Mouse (Mus musculus): ENCODE results near the gene Tbck. TPM values are rescaled to one million over a fixed set of nuclear protein-coding genes. Genes with fewer than 3 reads are reported as not detected.

The Tbck gene
- polyA plus RNA-seq, 1 experiment from 2014 or later, result 14.5 TPM

DNA sequence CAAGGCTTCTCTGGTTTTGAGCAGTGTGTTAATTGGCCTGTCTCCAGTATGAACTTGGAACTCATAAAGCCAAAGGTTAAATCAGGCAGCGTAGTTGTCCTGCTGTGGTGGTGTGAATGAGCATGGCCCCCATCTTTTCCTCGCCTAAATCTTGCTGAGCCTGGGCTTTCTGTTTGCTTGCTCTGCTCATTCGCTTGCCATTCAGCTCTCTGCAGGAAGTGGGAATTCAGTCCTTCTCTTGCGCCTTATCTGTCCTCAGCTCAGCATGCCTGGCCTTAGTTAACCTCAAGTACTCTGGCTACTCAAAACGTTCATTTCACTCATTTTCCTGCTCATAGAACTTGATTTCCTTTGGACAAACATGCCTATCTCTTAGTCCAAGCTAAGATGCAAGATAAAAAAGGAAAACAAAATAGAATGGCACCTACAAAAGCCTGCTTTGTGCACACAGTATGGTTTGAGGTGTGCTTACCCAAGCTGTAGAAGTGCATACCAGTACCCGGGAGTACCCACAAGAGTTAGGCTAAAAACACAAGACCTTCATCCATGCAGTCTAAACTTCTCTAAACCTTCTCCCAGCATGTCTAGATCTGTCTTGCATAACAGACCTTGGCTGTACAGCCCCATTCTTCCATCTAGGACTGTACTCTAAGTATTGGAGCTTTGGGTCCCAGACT, 151.3 kb downstream of the Tbck start:
- H3K9ac ChIP-seq (ENCODE audit: low read length), result no peak overlapping the region
- H3K27ac ChIP-seq (ENCODE audit: low read length), result no peak overlapping the region
- ATAC-seq (replicated peaks; ENCODE audit: extremely low read depth, insufficient read depth, low FRiP score), result no peak
- no peak overlapping the region for H3K4me2 ChIP-seq (ENCODE audit: low read depth, low read length)
- 54% methylated on average over 6 of the region's 6 CpGs for WGBS
- no peaks in the 10 kb centered on the region for H3K9me3 ChIP-seq (replicated peaks; ENCODE audit: control insufficient read depth, low read length)
- H3K4me1 ChIP-seq (ENCODE audit: control insufficient read depth, insufficient read depth, low read length), result peaks cover 10% of the 10 kb centered on the region
- peaks cover 12% of the 10 kb centered on the region for H3K36me3 ChIP-seq (ENCODE audit: control insufficient read depth, insufficient read depth)
- H3K4me3 ChIP-seq (ENCODE audit: low read length), result no peak overlapping the region
- no peaks in the 10 kb centered on the region for H3K27me3 ChIP-seq (ENCODE audit: control insufficient read depth, insufficient read depth, low read length)

DNA sequence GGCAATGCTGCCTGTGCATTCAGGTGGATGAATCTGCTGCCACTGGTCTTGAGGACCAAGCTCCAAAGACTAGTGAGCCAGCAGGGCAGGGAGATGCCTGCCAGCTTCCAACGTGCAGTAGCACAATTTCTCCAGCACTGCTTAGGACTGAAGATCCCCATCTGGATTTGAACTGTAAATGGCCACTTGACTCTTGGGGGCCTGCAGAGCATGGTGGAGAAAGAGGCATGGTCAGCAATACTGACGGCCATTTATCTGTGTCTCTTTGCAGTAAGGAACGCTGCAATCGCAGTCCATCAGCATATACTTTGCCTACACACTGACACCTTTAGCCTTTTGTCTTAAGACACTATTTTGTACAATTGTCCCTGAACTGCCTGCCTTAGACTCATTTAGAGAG, 153.2 kb downstream of the Tbck start:
- Histone ChIP-seq H3K9me3 (replicated peaks; ENCODE audit: control insufficient read depth, low read length) (no peaks in the 10 kb centered on the region), H3K4me2 (ENCODE audit: low read depth, low read length) (no peak overlapping the region), H3K36me3 (ENCODE audit: control insufficient read depth, insufficient read depth) (peaks cover 19% of the 10 kb centered on the region), H3K27me3 (ENCODE audit: control insufficient read depth, insufficient read depth, low read length) (no peaks in the 10 kb centered on the region), H3K9ac (ENCODE audit: low read length) (no peak overlapping the region), H3K4me3 (ENCODE audit: low read length) (no peak overlapping the region), H3K27ac (ENCODE audit: low read length) (no peak overlapping the region), H3K4me1 (ENCODE audit: control insufficient read depth, insufficient read depth, low read length) (peaks cover 3% of the 10 kb centered on the region; the same call in 1 of the 2 replicates)
- WGBS, result 72% methylated on average over 4 of the region's 4 CpGs
- ATAC-seq (replicated peaks; ENCODE audit: extremely low read depth, insufficient read depth, low FRiP score), result no peak

DNA sequence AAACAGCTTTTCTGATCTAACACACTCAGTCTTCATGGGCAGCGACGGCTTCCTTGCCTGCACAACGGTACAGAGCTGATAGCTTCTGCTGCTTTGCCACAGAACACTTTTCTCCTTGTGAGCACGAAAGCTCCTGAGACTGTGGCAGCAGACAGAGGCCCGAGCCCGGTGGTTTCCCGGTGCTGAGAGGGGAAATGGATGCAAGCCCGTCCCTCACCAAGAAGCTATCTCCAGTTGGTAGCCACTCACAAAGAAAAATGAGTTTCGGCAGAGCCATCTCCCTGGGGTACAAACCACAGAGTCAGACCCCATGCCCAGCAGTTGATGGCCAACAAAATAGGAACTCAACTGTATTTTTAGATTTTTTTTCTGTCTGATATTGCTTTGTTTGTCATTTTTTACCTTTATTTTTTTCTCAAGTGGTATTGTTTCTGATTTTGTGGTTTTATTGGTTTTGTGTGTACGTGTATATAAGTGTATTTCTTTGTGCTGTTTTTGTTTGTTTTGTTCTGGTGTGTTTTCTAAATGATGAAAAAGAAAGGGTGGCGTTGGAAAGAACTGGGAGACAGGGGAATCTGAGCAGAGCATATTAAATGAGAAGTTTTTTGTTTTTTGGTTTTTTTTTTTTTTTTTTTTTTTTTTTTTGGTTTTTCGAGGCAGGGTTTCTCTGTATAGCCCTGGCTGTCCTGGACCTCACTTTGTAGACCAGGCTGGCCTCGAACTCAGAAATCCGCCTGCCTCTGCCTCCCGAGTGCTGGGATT, 154.9 kb downstream of the Tbck start:
- H3K27ac ChIP-seq (ENCODE audit: low read length), result no peak overlapping the region
- H3K27me3 ChIP-seq (ENCODE audit: control insufficient read depth, insufficient read depth, low read length), result no peaks in the 10 kb centered on the region
- H3K9ac ChIP-seq (ENCODE audit: low read length), result no peak overlapping the region
- no peak for ATAC-seq (replicated peaks; ENCODE audit: extremely low read depth, insufficient read depth, low FRiP score)
- no peak overlapping the region for H3K4me3 ChIP-seq (ENCODE audit: low read length)
- peaks cover 3% of the 10 kb centered on the region; the same call in 1 of the 2 replicates for H3K4me1 ChIP-seq (ENCODE audit: control insufficient read depth, insufficient read depth, low read length)
- H3K4me2 ChIP-seq (ENCODE audit: low read depth, low read length), result no peak overlapping the region
- H3K36me3 ChIP-seq (ENCODE audit: control insufficient read depth, insufficient read depth), result peaks cover 19% of the 10 kb centered on the region
- H3K9me3 ChIP-seq (replicated peaks; ENCODE audit: control insufficient read depth, low read length), result no peaks in the 10 kb centered on the region
- WGBS, result 92% methylated on average over 14 of the region's 15 CpGs

DNA sequence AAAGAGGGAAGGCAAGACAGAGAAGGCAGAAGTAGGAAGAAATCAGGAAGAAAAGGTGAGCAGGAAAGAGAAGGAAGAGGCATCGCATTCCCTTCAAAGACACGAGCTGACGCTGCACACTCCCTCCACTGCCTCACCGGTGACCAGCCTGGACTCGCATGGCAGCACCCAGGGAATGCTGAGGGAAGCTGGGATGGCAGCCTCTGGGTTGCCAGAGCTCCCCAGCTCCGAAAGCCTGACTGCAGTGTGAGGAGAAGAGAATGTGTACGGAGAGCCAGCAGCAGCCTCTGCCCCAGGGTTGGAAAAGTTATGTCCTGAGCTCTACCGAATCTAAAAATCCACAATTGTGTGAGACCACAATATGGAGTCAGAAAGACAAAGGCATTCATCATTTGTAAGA, 155.6 kb downstream of the Tbck start:
- Histone ChIP-seq H3K9me3 (replicated peaks; ENCODE audit: control insufficient read depth, low read length) (no peaks in the 10 kb centered on the region), H3K4me3 (ENCODE audit: low read length) (no peak overlapping the region), H3K36me3 (ENCODE audit: control insufficient read depth, insufficient read depth) (peaks cover 19% of the 10 kb centered on the region), H3K9ac (ENCODE audit: low read length) (no peak overlapping the region), H3K4me2 (ENCODE audit: low read depth, low read length) (no peak overlapping the region), H3K27ac (ENCODE audit: low read length) (no peak overlapping the region), H3K27me3 (ENCODE audit: control insufficient read depth, insufficient read depth, low read length) (no peaks in the 10 kb centered on the region), H3K4me1 (ENCODE audit: control insufficient read depth, insufficient read depth, low read length) (peaks cover 3% of the 10 kb centered on the region; the same call in 1 of the 2 replicates)
- 92% methylated on average over 8 of the region's 8 CpGs for WGBS
- ATAC-seq (replicated peaks; ENCODE audit: extremely low read depth, insufficient read depth, low FRiP score), result no peak

DNA sequence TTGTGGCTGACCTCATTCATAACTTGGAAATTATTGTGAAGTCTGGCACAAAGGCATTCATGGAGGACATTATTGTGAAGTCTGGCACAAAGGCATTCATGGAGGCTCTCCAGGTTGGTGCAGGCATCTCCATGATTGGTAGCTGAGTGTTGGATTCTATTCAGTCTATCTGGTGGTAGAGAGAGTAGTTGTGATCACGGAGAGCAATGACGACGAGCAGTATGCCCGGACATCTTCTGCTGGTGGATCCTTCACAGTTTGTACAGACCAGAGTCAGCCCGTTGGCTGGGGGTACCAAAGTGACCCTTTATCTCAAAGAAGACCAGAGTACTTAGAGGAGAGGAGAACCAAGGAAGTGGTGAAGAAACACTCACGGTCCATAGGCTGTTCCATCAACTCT, 158.7 kb downstream of the Tbck start:
- H3K27ac ChIP-seq (ENCODE audit: low read length), result no peak overlapping the region
- peaks cover 19% of the 10 kb centered on the region for H3K36me3 ChIP-seq (ENCODE audit: control insufficient read depth, insufficient read depth)
- no peak overlapping the region for H3K4me3 ChIP-seq (ENCODE audit: low read length)
- no peaks in the 10 kb centered on the region for H3K9me3 ChIP-seq (replicated peaks; ENCODE audit: control insufficient read depth, low read length)
- no peak overlapping the region for H3K9ac ChIP-seq (ENCODE audit: low read length)
- 93% methylated on average over 6 of the region's 6 CpGs for WGBS
- H3K4me2 ChIP-seq (ENCODE audit: low read depth, low read length), result no peak overlapping the region
- no peaks in the 10 kb centered on the region for H3K4me1 ChIP-seq (ENCODE audit: control insufficient read depth, insufficient read depth, low read length)
- ATAC-seq (replicated peaks; ENCODE audit: extremely low read depth, insufficient read depth, low FRiP score), result no peak
- no peaks in the 10 kb centered on the region for H3K27me3 ChIP-seq (ENCODE audit: control insufficient read depth, insufficient read depth, low read length)

DNA sequence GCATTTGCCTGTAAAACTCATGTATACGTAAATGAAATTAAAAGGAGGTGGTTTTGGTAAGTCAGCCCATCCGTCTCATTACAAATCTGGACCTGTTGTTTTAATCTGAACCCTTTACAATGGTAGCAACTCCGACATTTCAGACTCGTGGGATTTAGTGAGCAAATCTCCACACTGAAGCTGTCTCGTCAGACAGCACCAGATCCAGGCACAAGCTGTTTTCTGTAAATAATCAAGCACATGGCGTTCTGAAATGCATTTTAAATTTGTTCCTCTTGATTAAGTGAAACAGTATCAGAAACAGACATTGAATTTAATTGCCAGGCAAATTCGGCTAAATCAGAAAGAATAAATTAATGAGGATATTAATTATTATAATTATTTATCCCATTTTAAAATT, 165.7 kb downstream of the Tbck start:
- WGBS, result 75% methylated on average over 7 of the region's 7 CpGs
- Histone ChIP-seq H3K9me3 (replicated peaks; ENCODE audit: control insufficient read depth, low read length) (no peaks in the 10 kb centered on the region), H3K4me3 (ENCODE audit: low read length) (no peak overlapping the region), H3K4me1 (ENCODE audit: control insufficient read depth, insufficient read depth, low read length) (peaks cover 3% of the 10 kb centered on the region; the same call in 1 of the 2 replicates), H3K4me2 (ENCODE audit: low read depth, low read length) (no peak overlapping the region), H3K27me3 (ENCODE audit: control insufficient read depth, insufficient read depth, low read length) (no peaks in the 10 kb centered on the region), H3K9ac (ENCODE audit: low read length) (no peak overlapping the region), H3K27ac (ENCODE audit: low read length) (no peak overlapping the region), H3K36me3 (ENCODE audit: control insufficient read depth, insufficient read depth) (no peaks in the 10 kb centered on the region)
- no peak for ATAC-seq (replicated peaks; ENCODE audit: extremely low read depth, insufficient read depth, low FRiP score)

DNA sequence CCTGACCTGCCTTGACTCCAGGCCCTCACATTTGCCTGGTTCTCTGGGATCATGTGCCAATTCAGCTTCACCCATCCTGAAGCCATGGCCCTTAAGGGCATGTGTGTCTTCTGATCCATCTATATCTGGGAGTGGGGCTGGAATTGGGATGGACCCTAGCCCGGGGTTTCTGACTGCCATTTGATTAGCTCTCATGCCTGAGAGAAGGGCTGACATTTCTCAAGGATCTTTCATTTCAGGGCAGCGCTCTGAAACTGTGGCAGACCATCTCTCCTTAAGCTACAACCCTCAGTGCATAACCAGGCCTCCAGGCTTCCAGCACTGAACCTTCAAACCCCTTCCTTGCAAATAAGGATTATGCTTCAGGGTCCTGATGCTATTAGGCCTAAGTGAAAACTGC, 166.5 kb downstream of the Tbck start:
- 75% methylated on average over 2 of the region's 2 CpGs for WGBS
- Histone ChIP-seq H3K9ac (ENCODE audit: low read length) (no peak overlapping the region), H3K4me3 (ENCODE audit: low read length) (no peak overlapping the region), H3K27me3 (ENCODE audit: control insufficient read depth, insufficient read depth, low read length) (no peaks in the 10 kb centered on the region), H3K4me1 (ENCODE audit: control insufficient read depth, insufficient read depth, low read length) (peaks cover 3% of the 10 kb centered on the region; the same call in 1 of the 2 replicates), H3K4me2 (ENCODE audit: low read depth, low read length) (no peak overlapping the region), H3K36me3 (ENCODE audit: control insufficient read depth, insufficient read depth) (no peaks in the 10 kb centered on the region), H3K9me3 (replicated peaks; ENCODE audit: control insufficient read depth, low read length) (no peaks in the 10 kb centered on the region), H3K27ac (ENCODE audit: low read length) (no peak overlapping the region)
- no peak for ATAC-seq (replicated peaks; ENCODE audit: extremely low read depth, insufficient read depth, low FRiP score)

DNA sequence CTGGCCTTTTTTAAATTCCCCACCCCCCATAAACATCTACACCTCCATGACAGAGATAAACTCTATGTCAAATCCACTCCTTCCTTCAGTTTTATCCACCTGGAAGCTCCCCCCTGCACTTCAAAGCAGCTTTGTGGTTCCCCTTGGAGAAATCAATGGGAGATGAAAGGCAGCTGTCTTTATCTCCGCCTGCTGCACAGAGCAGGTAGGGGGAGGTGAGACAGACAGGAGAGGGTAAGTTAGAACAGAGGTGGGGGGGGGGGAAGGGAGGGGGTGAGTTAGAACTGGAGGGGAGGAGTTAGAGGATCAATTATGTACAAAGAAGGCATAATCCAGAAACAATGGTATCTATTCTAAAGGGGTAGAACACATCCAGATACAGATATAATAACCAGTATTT, 167.5 kb downstream of the Tbck start:
- no peak overlapping the region for H3K9ac ChIP-seq (ENCODE audit: low read length)

More for the DNA sequence above, 167.5 kb downstream of the Tbck start:
- Histone ChIP-seq H3K36me3 (ENCODE audit: control insufficient read depth, insufficient read depth) (no peaks in the 10 kb centered on the region), H3K4me2 (ENCODE audit: low read depth, low read length) (no peak overlapping the region), H3K4me1 (ENCODE audit: control insufficient read depth, insufficient read depth, low read length) (peaks cover 3% of the 10 kb centered on the region; the same call in 1 of the 2 replicates), H3K9me3 (replicated peaks; ENCODE audit: control insufficient read depth, low read length) (no peaks in the 10 kb centered on the region), H3K4me3 (ENCODE audit: low read length) (no peak overlapping the region), H3K27ac (ENCODE audit: low read length) (no peak overlapping the region), H3K27me3 (ENCODE audit: control insufficient read depth, insufficient read depth, low read length) (no peaks in the 10 kb centered on the region)
- ATAC-seq (replicated peaks; ENCODE audit: extremely low read depth, insufficient read depth, low FRiP score), result no peak
- 65% methylated on average over 1 of the region's 1 CpGs for WGBS
